Mouse (Mus musculus) bone marrow macrophage, adult 2 months (primary cell): ENCODE measurements around the gene Xpnpep1.

ENCODE experiments used
- CTCF ChIP-seq: IDR thresholded peaks from 2 replicates; pipeline ENCODE4 v1.5.1; 2012; ENCODE audit warnings: low read depth, mild to moderate bottlenecking, low read length, moderate library complexity
- POLR2A ChIP-seq: IDR thresholded peaks from 2 replicates; pipeline ENCODE4 v1.6.1; 2012; ENCODE audit warnings: mild to moderate bottlenecking, low read depth, low read length, borderline replicate concordance

GRCm38 (mm10) chr19:53062046-53062445 is 22.0 kb upstream of the Xpnpep1 start:
- TF ChIP-seq POLR2A, result no peak
- no peak for TF ChIP-seq CTCF
